Mouse (Mus musculus): ENCODE measurements around the gene Tmem213.

GRCm38 (mm10) chr6:38139086-38139485 lies 30.0 kb downstream of the Tmem213 start:
- no peak for TF ChIP-seq CTCF (IDR thresholded peaks at IDR 0.05; ENCODE audit: low read depth, low read length)
- TF ChIP-seq POLR2A (IDR thresholded peaks at IDR 0.05; ENCODE audit: extremely low read depth, insufficient read depth, low read length): no peak
